Mouse (Mus musculus) lung, embryonic 16.5 days (tissue): ENCODE measurements at regions not wholly inside any gene's neighbourhood (a gene's known extent, or its start where the extent isn't known, plus 50 kb on each side); places are given as distances from the start of the nearest gene placed in this dataset.

Experiments used
- ATAC-seq: fragments of 200-750 bp; cut with Nextera tagmentation; 2 replicates; pipeline ENCODE4 v1.8.0; 2017; ENCODE audit warnings: low read depth, mild to moderate bottlenecking, moderate library complexity
- H3K27ac ChIP-seq: fragments of 300-500 bp; sonication (generic); 2 replicates; pipeline ENCODE4 v1.5.1; 2014; ENCODE audit warnings: mild to moderate bottlenecking, control low read depth, low read length
- H3K27me3 ChIP-seq: fragments of 300-500 bp; sonication (generic); 2 replicates; pipeline ENCODE4 v1.6.1; 2014; ENCODE audit warnings: low read depth, low read length, mixed read lengths; ENCODE audit not compliant: control insufficient read depth, insufficient read depth
- H3K36me3 ChIP-seq: fragments of 300-500 bp; sonication (generic); 2 replicates; pipeline ENCODE4 v1.6.1; 2014; ENCODE audit warnings: low read length; ENCODE audit not compliant: control insufficient read depth, insufficient read depth
- H3K4me1 ChIP-seq: fragments of 300-500 bp; sonication (generic); replicated peaks from 2 replicates; pipeline ENCODE4 v1.6.1; 2014; ENCODE audit warnings: low read length, mixed read lengths; ENCODE audit not compliant: control insufficient read depth, insufficient read depth
- H3K4me2 ChIP-seq: fragments of 300-500 bp; sonication (generic); 2 replicates; pipeline ENCODE4 v1.6.1; 2014; ENCODE audit warnings: low read depth, low read length, control low read depth
- H3K4me3 ChIP-seq: fragments of 300-500 bp; sonication (generic); 2 replicates; pipeline ENCODE4 v1.5.1; 2014; ENCODE audit warnings: mild to moderate bottlenecking, low read length, control low read depth
- H3K9ac ChIP-seq: fragments of 300-500 bp; sonication (generic); 2 replicates; pipeline ENCODE4 v1.6.1; 2014; ENCODE audit warnings: low read length, control low read depth
- H3K9me3 ChIP-seq: fragments of 300-500 bp; sonication (generic); 2 replicates; pipeline ENCODE4 v1.6.1; 2016; ENCODE audit warnings: low read length; ENCODE audit not compliant: control insufficient read depth
- WGBS: fragments of 180-500 bp; shearing (Covaris S2); extraction: QIAGEN DNeasy Blood & Tissue Kit; methylation state at CpG from one replicate; pipeline ENCODE4 v1.1.7; 2014; 5-methylcytosine and 5-hydroxymethylcytosine counted together

DNA sequence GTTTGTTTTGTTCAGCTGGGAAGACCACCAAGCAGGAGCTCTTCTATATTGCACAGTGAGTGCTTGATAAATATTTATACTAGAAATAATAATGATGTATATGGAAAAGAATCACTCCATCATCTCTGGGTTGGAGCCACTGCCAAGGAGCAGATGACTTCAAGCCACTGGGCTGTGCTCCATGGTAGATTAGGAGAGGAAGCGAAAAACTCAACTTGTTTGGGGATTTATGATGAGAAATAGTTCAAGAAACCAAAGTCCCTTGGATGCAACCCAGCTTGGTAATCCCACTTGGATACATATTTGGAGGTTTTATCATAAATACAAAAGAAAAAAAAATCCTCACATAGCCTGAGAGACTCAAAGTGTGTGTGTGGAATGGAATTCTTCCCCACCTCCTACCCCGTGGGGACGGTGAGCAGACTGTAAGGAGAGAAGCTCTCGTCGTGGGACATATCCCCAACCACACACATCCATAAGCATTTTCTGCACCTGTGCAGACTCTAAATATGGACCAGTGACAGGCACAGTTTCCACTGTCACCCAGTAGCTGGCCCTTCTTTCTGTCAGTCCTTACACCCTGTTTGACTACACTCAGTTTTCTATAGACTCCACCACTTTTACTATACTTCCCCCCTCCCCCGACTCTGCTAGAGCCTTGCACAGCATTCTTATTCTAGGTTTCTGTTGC lies 176.4 kb upstream of the Hmga2 start:
- Histone ChIP-seq H3K27ac (no peak overlapping the region), H3K4me2 (peak overlapping the region; percentile 10; the same call in 1 of the 2 replicates), H3K27me3 (peaks cover 2% of the 10 kb centered on the region; the same call in 1 of the 2 replicates), H3K4me3 (no peak overlapping the region), H3K36me3 (no peaks in the 10 kb centered on the region), H3K9ac (no peak overlapping the region), H3K9me3 (peaks cover 5% of the 10 kb centered on the region; the same call in 1 of the 2 replicates), H3K4me1 (peaks cover 9% of the 10 kb centered on the region; the same call in 1 of the 2 replicates)
- ATAC-seq, result peak; percentile 92
- WGBS, result 45% methylated on average over 6 of the region's 6 CpGs

DNA sequence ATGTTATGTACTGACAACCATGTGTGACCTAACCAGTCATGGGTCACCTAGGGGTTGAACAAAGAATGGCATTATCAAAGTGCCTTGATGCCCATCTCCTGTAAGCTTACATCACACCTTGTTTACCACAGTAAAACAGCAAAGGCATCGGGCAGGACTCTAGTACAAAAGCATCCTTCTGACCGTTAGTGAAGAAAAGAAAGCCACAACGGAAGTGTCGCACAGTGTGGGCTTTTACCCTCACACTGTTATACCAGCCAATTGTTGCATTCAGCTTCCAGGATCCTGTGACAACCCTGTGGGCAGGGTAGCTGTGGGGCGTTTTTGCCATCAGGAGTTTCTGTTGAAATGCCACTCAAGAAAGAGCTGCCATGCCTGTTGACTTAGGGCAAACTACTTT lies 175.6 kb upstream of the Hmga2 start:
- Histone ChIP-seq H3K4me2 (no peak overlapping the region), H3K9ac (no peak overlapping the region), H3K27me3 (peaks cover 2% of the 10 kb centered on the region; the same call in 1 of the 2 replicates), H3K27ac (no peak overlapping the region), H3K9me3 (peaks cover 5% of the 10 kb centered on the region; the same call in 1 of the 2 replicates), H3K4me1 (peaks cover 13% of the 10 kb centered on the region; the same call in 1 of the 2 replicates), H3K36me3 (no peaks in the 10 kb centered on the region), H3K4me3 (no peak overlapping the region)
- WGBS, result 91% methylated on average over 5 of the region's 5 CpGs
- ATAC-seq, result no peak

DNA sequence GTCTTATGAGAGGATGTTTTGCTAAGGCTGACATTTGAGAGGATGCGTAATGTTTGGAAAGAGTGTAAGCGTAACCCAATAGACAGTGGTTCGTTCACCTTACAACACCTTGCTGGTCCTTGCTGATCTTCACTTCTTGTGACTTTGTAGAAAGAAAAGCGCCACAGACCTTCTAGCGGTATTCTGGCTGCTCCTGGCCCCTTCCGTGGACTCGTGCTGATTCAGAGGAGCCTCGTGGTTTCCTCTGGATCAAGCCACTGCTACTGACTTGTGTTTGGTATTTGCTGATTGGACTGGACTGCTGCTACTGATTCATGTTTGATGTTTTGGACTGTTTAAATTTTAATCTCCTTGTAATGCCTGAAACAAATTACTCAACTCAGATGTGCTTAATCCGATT lies 174.1 kb upstream of the Hmga2 start:
- H3K36me3 ChIP-seq, result no peaks in the 10 kb centered on the region
- H3K27me3 ChIP-seq, result peaks cover 2% of the 10 kb centered on the region; the same call in 1 of the 2 replicates
- no peak overlapping the region for H3K9ac ChIP-seq
- no peak overlapping the region for H3K4me2 ChIP-seq
- H3K9me3 ChIP-seq, result peaks cover 5% of the 10 kb centered on the region; the same call in 1 of the 2 replicates
- peaks cover 13% of the 10 kb centered on the region; the same call in 1 of the 2 replicates for H3K4me1 ChIP-seq
- H3K4me3 ChIP-seq, result no peak overlapping the region
- WGBS, result 93% methylated on average over 9 of the region's 9 CpGs
- no peak for ATAC-seq
- H3K27ac ChIP-seq, result no peak overlapping the region

DNA sequence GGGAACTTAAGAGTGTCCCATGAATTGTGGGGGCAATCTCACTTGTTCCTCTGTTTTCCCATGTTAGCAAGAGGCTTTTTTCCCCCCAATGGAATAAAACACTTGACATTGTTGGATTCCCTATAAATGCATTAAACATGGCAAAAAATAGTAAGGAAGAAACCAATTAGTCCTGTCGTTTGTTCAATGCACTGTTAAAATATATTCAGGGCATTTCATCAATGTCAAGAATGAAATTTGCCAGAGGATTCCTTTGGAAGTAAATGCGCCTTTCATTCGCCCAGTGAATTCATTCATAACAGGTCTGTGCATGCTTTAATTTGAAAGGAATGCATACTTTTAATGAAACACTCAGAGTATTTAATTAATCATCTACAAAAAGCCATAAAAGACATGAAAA lies 172.5 kb upstream of the Hmga2 start:
- no peak overlapping the region for H3K27ac ChIP-seq
- H3K36me3 ChIP-seq, result no peaks in the 10 kb centered on the region
- H3K4me3 ChIP-seq, result no peak overlapping the region
- 73% methylated on average over 3 of the region's 3 CpGs for whole genome bisulfite sequencing
- peaks cover 2% of the 10 kb centered on the region; the same call in 1 of the 2 replicates for H3K27me3 ChIP-seq
- H3K9ac ChIP-seq, result no peak overlapping the region
- peaks cover 13% of the 10 kb centered on the region; the same call in 1 of the 2 replicates for H3K4me1 ChIP-seq
- no peak for ATAC-seq
- H3K4me2 ChIP-seq, result no peak overlapping the region
- H3K9me3 ChIP-seq, result peaks cover 5% of the 10 kb centered on the region; the same call in 1 of the 2 replicates

DNA sequence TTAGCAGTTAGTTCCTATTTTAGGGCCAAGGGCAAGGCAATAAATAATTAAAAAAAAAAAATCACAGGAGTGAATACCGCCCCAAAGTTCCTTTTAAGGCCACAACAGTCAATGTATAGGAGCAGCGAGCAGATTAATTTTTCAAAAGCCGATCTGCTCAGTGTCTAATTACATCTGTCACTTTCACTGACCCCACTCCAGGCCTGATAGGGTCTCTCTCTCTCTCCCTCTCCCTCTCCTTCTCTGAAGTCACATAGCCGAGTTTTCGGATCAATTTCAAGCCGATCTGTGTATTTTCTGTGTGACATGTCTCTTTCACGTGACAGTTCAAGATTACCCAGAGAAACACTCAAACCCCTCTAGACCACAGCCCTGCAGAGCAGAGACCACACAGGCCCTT lies 171.8 kb upstream of the Hmga2 start:
- H3K4me2 ChIP-seq, result no peak overlapping the region
- no peak overlapping the region for H3K9ac ChIP-seq
- peaks cover 5% of the 10 kb centered on the region; the same call in 1 of the 2 replicates for H3K9me3 ChIP-seq
- H3K4me1 ChIP-seq, result peaks cover 12% of the 10 kb centered on the region; the same call in 1 of the 2 replicates
- H3K27me3 ChIP-seq, result peaks cover 2% of the 10 kb centered on the region; the same call in 1 of the 2 replicates
- no peaks in the 10 kb centered on the region for H3K36me3 ChIP-seq
- ATAC-seq, result no peak
- no peak overlapping the region for H3K4me3 ChIP-seq
- 69% methylated on average over 7 of the region's 7 CpGs for WGBS
- no peak overlapping the region for H3K27ac ChIP-seq

DNA sequence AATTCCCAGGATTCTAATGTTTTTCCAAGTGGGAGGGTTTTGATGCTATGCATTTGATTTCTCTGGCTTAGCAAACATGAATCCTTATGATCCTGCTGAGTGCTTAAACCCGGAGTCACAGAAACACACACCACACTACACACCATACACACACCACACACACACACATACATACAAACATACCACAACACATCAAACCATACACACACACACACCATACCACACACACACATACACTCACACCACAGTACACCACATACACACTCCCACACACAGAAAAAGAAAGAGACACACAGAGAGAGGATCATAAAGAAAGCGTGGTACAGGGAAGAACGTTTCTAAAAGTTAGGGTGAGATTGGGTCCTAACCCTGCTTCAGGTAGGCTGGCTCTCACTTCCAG lies 171.1 kb upstream of the Hmga2 start:
- Histone ChIP-seq H3K9ac (0 out of 2 replicates have a peak overlapping the region, but pooled peaks have one; percentile 13), H3K9me3 (peaks cover 5% of the 10 kb centered on the region; the same call in 1 of the 2 replicates), H3K27me3 (peaks cover 2% of the 10 kb centered on the region; the same call in 1 of the 2 replicates), H3K4me3 (no peak overlapping the region), H3K4me1 (0 out of 2 replicates have a peak, but pooled peaks cover 7% of the 10 kb centered on the region), H3K27ac (no peak overlapping the region), H3K36me3 (no peaks in the 10 kb centered on the region), H3K4me2 (peak overlapping the region; percentile 45)
- ATAC-seq, result no peak
- WGBS, result 38% methylated on average over 3 of the region's 3 CpGs

DNA sequence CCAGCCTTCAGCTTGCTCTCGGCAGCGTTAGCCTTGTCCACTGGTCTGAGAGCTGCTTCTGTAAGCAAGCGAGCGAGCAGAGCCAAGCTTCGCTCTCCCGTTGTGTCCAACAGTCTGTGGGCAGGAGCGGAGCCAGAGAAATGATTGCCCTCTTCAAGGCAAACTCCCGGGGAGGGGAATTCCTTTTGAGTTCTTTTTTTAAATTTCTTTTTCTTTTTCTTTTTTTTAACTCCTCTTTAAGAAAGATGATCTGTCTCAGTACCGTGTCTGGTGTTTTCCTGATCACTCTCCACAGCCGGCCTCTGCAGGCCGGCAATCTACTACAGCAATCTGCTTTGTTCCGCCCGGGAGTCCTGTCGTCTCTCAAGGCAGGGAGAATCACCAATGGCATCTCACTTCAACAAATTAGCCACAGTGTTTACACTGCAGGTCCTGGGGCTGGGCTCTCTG lies 170.6 kb upstream of the Hmga2 start:
- H3K4me3 ChIP-seq, result peak overlapping the region; percentile 13; the same call in 1 of the 2 replicates
- 5% methylated on average over 14 of the region's 14 CpGs for WGBS
- no peaks in the 10 kb centered on the region for H3K36me3 ChIP-seq
- H3K4me2 ChIP-seq, result peak overlapping the region; percentile 45
- peaks cover 5% of the 10 kb centered on the region; the same call in 1 of the 2 replicates for H3K9me3 ChIP-seq
- H3K9ac ChIP-seq, result 0 out of 2 replicates have a peak overlapping the region, but pooled peaks have one; percentile 13
- peaks cover 2% of the 10 kb centered on the region; the same call in 1 of the 2 replicates for H3K27me3 ChIP-seq
- H3K27ac ChIP-seq, result no peak overlapping the region
- peak; percentile 83 for ATAC-seq
- 0 out of 2 replicates have a peak, but pooled peaks cover 4% of the 10 kb centered on the region for H3K4me1 ChIP-seq

DNA sequence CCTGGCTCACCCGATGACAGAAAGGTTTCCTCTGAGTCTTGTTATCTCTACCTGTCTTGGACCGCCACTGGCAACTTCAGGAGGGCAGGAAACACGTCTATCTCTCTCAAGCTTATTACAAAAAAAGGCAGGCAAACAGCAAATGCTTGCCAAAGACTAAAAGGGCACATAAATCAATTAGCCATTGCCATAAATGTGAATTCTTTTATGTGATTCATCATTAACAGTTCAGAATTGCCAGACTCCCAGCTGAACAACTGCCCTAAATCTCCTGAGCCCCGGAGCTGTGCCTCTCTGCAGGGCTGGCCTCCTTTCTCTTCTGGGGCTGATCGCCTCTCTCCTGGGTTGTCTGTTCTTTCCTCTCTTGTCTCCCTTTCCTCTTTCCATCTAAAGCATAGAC lies 164.6 kb upstream of the Hmga2 start:
- no peak overlapping the region for H3K9ac ChIP-seq
- no peaks in the 10 kb centered on the region for H3K36me3 ChIP-seq
- peaks cover 5% of the 10 kb centered on the region for H3K4me1 ChIP-seq
- no peaks in the 10 kb centered on the region for H3K9me3 ChIP-seq
- H3K27ac ChIP-seq, result no peak overlapping the region
- H3K4me3 ChIP-seq, result no peak overlapping the region
- H3K27me3 ChIP-seq, result no peaks in the 10 kb centered on the region; the same call in 1 of the 2 replicates
- H3K4me2 ChIP-seq, result no peak overlapping the region
- no peak for ATAC-seq
- 40% methylated on average over 5 of the region's 5 CpGs for WGBS

DNA sequence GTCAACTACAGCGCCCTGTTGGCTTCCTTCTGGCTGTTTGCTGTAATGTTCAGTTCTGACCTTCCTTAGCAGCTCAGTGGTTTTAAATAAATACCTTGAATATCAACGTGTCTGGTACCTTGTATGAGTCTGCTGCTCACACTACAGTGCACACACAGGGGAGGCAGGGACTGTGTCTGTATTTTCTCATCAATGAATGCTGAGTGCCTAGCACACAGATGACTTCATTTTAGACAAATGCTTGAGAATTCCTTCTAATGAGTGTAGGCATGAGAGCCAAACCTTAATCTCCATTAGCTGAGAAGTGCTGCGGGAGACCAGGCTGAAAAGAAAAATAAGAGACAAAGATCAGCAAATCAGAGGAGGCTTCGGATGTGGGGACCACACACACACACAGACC lies 162.0 kb upstream of the Hmga2 start:
- H3K4me3 ChIP-seq, result no peak overlapping the region
- WGBS, result 34% methylated on average over 4 of the region's 4 CpGs
- no peak for ATAC-seq
- no peaks in the 10 kb centered on the region; the same call in 1 of the 2 replicates for H3K27me3 ChIP-seq
- H3K36me3 ChIP-seq, result no peaks in the 10 kb centered on the region
- peaks cover 6% of the 10 kb centered on the region for H3K4me1 ChIP-seq
- no peak overlapping the region for H3K9ac ChIP-seq
- H3K27ac ChIP-seq, result no peak overlapping the region
- H3K9me3 ChIP-seq, result no peaks in the 10 kb centered on the region
- H3K4me2 ChIP-seq, result no peak overlapping the region
